Mouse (Mus musculus) embryo, embryonic 9.5 days (tissue): ENCODE data around the gene Nmnat2.
"Not testable (repeated sequence)": the region's sequence is repeated elsewhere in the genome, so short reads cannot be mapped to it uniquely, and the experiment has no call there.

Source experiments
- DNase-seq: peaks from one replicate; pipeline ENCODE4 v3.0.0-alpha.2; 2017; ENCODE audit errors: extremely low spot score

Gene Nmnat2

GRCm38 (mm10) chr1:153054112-153054821 lies 99.5 kb downstream of the Nmnat2 start:
- DNase-seq, result peak; percentile 59

- no peak for DNase-seq
Observed at GRCm38 (mm10) chr1:153058290-153058689, 103.5 kb downstream of the Nmnat2 start.

- no peak for DNase-seq
Observed at GRCm38 (mm10) chr1:153059626-153060025, 104.8 kb downstream of the Nmnat2 start.

GRCm38 (mm10) chr1:153062547-153062946 lies 107.8 kb downstream of the Nmnat2 start:
- no peak for DNase-seq

- DNase-seq, result no peak
Observed at GRCm38 (mm10) chr1:153064784-153065390, 110.1 kb downstream of the Nmnat2 start.

- no peak for DNase-seq
Observed at GRCm38 (mm10) chr1:153065473-153066386, 110.9 kb downstream of the Nmnat2 start.

- no peak for DNase-seq
Observed at GRCm38 (mm10) chr1:153066387-153066781, 111.6 kb downstream of the Nmnat2 start.

- DNase-seq, result no peak
Observed at GRCm38 (mm10) chr1:153071563-153071962, 116.8 kb downstream of the Nmnat2 start.

- DNase-seq, result no peak
Observed at GRCm38 (mm10) chr1:153071995-153072394, 117.2 kb downstream of the Nmnat2 start.

GRCm38 (mm10) chr1:153072711-153073110 lies 117.9 kb downstream of the Nmnat2 start:
- no peak for DNase-seq

GRCm38 (mm10) chr1:153073441-153073840 lies 118.6 kb downstream of the Nmnat2 start:
- DNase-seq, result no peak

- no peak for DNase-seq
Observed at GRCm38 (mm10) chr1:153075087-153075736, 120.4 kb downstream of the Nmnat2 start.

- DNase-seq, result no peak
Observed at GRCm38 (mm10) chr1:153075955-153076354, 121.2 kb downstream of the Nmnat2 start.

- DNase-seq, result not testable (repeated sequence)
Observed at GRCm38 (mm10) chr1:153083233-153083632, 128.4 kb downstream of the Nmnat2 start.

- DNase-seq, result no peak
Observed at GRCm38 (mm10) chr1:153084191-153084590, 129.4 kb downstream of the Nmnat2 start.

- no peak for DNase-seq
Observed at GRCm38 (mm10) chr1:153085198-153085597, 130.4 kb downstream of the Nmnat2 start.

- DNase-seq, result no peak
Observed at GRCm38 (mm10) chr1:153087771-153088170, 133.0 kb downstream of the Nmnat2 start.

GRCm38 (mm10) chr1:153090081-153090480 lies 135.3 kb downstream of the Nmnat2 start:
- DNase-seq, result no peak

- no peak for DNase-seq
Observed at GRCm38 (mm10) chr1:153090807-153091206, 136.0 kb downstream of the Nmnat2 start.

GRCm38 (mm10) chr1:153091438-153092236 lies 136.8 kb downstream of the Nmnat2 start:
- peak; percentile 65 for DNase-seq
